Mouse (Mus musculus) left cerebral cortex, postnatal 25 days (tissue): ENCODE measurements around the gene Ntm. TPM values are rescaled to one million over a fixed set of nuclear protein-coding genes. Genes with fewer than 3 reads are reported as not detected.

ENCODE experiments used
- DNase-seq, 2 experiments: peaks; one replicate each; pipeline ENCODE4 v3.0.0; 2022; ENCODE audit warnings: low spot score in 2 of 2, mixed read lengths in 1 of 2
- intact Hi-C: fragments of 180-260 bp; cut with DNase I; formaldehyde crosslinking; loops from one replicate; pipeline ENCODE4 v1.15.1; 2025
- total RNA-seq, 2 experiments: library from RNA; stranded (reverse); gene quantifications; 2 replicates each; pipeline ENCODE4 v1.2.3; 2021

Ntm gene
- 100 to 1,000 TPM; 288 to 306 TPM for total RNA-seq

DNA sequence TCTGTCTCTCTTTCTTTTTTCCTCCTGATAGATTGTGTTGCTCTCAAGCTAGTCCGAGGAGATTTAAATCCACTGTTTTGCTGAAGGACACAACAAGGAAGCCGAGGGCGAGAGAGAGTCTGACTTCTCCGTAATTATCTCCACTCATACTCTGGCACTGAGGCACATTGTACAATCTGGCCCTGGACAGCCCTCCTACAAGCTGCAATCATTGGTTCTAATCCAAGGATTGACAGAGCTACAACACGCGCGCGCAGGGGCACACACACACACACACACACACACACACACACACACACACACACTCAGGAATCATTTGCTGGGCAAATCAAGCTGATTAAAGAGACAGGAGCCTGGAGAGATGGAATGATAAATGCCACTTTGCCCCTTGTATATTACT, at the start of gene Ntm:
TSS of gene Ntm (minus strand) at position 164 of the 400 bp plus-strand sequence.
- intact Hi-C loops = loop anchor here (1.0 to 5.0 kb wide), 6 partner anchors 81 to 301 kb away; no protein-coding TSS in a partner anchor
- peak; percentile 76 to 85 for DNase-seq

DNA sequence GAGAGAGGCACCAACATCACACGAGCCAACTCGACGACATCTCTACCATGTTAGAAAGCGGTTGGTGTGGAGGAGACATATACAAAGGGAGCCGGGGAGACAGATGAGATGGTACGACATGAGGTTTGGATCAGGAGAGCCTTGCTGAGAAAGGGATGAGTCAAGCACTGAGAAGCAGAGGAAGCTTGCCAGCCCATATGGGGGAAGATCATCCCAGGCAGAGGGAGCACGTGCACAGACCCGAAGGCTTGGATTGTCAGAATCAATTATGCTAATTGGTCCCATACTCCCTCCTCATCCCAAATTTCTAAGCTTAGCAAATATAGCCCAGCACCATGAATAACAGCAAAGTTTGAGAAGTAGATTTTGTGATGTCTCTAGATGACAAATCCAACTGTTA, 42.8 kb upstream of the Ntm start:
- peak; percentile 10 to 86 for DNase-seq
- intact Hi-C loops = no loop called here

DNA sequence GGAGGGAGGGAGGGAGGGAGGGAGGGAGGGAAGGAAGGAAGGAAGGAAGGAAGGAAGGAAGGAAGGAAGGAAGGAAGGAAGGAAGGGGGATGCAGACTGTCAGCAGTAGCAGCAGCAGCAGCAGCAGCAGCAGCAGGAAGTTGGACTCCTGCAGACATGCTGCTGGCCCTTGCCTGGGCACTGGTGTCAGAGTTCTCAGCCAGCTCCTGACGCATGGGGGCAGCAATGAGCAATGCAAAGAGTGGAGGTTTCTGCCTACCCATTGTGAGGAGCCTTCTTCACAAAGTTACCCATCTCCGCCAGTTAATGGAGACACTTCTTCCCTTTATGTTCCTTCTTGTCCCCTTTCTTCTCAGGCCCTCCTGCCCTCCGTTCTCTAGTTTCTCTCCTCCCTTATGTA, 40.7 kb upstream of the Ntm start:
- peak; percentile 69 to 89 for DNase-seq
- intact Hi-C loops = loop anchor here (2.0 to 5.0 kb wide), 2 partner anchors 139 to 261 kb away; no protein-coding TSS in a partner anchor

DNA sequence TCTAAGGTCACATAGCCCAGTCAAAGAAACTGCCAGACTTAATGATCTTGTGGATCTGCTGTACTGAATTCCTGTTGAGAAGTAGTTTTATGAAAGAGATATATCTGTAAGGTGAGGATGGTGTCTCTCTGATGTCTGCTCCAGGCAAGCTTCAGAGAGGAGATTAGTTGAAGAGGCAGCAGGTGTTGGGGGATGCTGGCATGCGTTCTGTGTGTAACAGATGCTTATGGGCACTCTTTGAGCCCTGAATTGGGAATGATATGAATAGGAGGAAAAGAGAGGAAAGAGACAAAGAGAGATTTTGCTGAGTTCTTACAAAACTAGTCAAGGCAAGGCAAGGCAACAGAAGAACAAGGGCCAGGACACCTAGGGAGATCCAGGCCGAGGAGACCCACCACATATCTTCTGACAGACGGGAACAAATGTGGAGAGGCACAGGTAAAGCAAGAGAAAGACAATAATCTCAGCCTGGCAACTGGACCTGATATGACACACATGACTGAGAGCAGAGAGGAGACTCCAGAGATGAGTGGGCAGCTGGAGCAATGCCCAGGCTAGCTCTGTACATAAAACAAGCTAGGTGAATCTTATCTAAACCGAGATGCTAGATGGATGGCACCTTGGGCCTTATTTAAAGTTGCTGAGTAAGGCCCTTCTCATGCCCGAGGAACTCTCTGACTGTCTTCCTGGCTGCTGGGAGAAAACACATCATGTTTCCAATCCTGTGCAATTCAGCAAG, 18.4 kb upstream of the Ntm start:
- intact Hi-C loops = no loop called here
- DNase-seq = peak in 1 of 2 experiments; percentile 49

DNA sequence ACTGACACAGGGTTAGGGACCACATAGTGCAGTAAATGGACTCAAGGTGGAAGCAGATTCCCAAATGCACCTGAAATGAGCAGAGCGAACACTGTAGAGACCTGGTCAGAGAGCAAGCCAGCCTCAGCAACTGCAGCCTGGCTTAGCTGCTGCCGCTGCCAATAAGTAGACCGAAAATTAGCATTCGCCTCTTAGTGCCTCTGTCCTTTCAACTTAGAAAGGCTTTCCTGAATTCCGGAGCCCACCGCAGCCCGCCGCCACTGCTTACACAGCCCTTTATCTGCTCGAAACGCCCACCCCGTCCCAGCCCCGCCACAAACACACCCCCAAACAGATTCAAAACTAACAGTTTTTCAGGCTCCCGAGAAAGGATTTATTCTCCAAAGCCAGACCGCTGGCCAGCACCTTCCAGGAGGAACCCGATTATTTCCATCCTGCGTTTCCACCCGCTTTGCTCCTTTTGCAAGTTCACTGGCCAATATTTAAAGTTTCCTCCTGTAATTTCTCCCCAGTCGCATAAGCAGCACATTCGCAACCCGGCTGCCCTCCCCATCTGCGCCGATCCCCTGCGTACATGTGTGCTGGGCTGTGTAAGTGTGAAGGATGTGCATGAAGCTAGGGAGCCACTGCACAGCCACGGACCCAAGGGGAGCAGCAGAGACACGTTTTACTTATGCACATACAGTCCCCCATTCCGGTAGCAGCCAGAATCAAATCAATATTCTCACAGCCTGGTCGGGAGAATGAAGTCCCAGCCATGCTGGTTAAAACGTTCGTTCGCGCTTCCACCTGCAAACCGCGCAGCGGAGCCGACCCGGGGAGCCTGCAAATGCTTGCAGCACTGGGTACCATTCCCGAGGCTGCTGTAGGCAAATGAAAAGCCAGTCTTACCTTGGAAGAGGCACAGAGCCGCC, 730 bp downstream of the Ntm start:
- intact Hi-C loops = loop anchor here (1.0 to 5.0 kb wide), 6 partner anchors 80 to 300 kb away; no protein-coding TSS in a partner anchor
- DNase-seq = peak; percentile 60

DNA sequence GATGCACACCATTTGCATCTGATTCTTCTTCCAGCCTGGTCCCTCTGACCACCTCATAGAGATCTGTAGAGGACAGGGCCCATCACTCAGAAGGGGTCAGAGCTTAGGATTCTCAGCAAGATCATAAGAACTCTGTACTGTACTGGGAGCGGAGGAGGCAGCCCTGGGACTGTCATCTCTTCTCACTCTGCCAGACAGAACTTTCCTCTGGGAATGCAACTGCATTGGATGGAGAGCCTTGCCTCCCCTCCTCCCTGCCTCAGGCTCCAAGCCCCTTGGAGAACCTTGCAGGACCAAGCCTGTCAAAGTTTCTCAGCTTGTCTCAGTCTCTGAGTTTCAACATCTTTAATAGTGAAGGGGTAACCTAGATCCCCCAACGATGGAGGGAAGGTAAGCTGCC, 1.4 kb downstream of the Ntm start:
- DNase-seq = peak in 1 of 2 experiments; percentile 57

DNA sequence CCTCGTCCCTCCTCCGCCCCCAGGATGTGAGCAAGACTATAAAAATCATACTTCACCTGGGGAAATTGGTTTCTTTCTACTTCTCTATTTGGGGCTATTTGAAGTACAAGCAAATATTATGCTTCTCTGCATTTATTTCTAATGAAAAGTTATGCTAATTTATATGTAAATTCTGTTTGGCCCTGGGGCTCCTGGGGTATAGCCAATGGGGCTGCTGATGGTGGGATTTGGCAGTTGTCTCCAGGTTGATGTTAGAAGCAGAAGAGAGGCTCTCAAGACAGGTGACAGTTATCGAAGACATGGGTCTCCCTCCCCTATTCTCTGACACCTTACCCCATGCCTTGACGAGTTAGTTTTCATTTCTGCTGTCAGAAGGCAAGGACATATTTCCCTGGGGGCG, 2.2 kb downstream of the Ntm start:
- no peak for DNase-seq
- intact Hi-C loops = loop anchor here (5.0 kb wide), 5 partner anchors 78 to 302 kb away; no protein-coding TSS in a partner anchor

More for the DNA sequence above, 1.4 kb downstream of the Ntm start:
- intact Hi-C loops = loop anchor here (5.0 kb wide), 5 partner anchors 79 to 301 kb away; no protein-coding TSS in a partner anchor

DNA sequence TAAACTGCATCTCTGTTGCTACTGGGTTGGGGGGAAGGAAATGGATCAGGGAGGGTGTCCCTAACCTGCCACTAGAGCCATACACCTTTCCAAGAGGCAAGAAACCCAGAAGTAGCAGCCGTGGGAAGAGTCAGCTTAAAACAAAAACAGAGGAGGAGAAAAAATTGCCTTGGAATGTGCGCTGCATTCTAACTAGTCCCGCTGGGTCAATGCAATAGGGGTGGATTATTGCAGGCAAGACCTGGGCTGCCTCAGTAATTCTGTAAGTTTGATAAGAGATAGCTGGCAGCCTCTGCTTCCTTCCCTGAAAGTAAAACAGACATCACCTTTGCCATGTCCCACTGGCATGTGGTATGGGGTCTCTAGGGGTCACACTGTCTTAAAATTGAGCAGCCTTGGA, 2.7 kb downstream of the Ntm start:
- intact Hi-C loops = loop anchor here (5.0 kb wide), 5 partner anchors 78 to 302 kb away; no protein-coding TSS in a partner anchor
- DNase-seq = peak in 1 of 2 experiments; percentile 17

DNA sequence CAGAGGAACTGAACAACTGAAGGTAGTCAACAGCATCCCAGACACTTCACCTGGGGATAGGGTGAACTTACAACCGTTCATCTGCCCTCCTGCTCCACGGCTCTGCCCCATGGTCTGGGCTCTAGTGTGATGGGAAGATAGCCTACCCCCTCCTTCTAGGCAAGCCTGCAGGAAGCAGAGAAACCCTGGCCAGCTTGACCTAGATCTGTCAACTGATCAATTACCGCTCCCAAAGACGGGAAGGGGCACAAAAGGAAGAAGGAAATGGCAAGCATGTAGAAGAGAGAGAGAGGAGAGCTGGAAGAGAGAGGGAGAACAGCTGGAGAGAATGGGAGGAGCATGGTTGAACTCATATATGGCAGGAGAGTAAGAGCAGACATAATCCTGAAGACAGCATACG, 6.0 kb downstream of the Ntm start:
- DNase-seq = no peak
- intact Hi-C loops = no loop called here

DNA sequence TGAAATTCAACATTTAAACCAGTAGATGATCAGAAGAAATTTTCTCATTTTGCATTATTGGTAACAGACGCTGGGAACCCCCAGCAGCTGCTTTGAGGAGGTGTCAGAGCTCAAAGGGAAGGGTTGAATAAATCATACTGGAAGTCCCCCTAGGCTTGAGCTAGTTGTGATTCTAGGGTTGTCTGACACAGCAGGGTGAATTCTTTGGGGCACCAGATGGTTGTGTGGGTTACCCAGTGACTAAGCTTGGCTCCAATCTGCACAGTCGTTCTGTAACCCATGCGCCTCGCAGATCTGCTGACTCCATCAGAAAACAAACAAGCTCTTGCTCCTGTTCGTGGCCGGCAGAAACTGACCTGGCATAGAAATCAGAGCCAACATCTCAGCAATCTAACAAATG, 8.9 kb downstream of the Ntm start:
- DNase-seq = peak in 1 of 2 experiments; percentile 84
- intact Hi-C loops = no loop called here

DNA sequence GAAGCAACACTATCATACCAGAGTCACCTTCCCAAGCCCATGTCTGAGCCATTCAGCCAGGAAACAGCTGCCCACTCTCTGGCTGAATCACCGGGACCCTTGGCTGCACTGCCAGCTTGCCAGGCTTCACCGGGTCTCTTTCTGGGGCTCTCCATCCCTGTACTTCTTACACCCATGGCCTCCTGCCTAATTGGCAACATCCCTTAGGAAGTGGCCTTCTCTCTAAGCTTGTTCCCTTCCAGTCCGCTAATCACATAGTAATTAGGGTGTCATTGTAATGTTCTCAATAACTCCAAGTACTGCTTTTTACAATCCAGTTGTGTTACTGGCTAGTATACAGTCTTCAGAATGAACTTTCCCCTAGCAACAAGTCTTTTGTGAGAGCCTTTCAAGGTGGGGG, 13.9 kb downstream of the Ntm start:
- intact Hi-C loops = no loop called here
- peak in 1 of 2 experiments; percentile 27 for DNase-seq

DNA sequence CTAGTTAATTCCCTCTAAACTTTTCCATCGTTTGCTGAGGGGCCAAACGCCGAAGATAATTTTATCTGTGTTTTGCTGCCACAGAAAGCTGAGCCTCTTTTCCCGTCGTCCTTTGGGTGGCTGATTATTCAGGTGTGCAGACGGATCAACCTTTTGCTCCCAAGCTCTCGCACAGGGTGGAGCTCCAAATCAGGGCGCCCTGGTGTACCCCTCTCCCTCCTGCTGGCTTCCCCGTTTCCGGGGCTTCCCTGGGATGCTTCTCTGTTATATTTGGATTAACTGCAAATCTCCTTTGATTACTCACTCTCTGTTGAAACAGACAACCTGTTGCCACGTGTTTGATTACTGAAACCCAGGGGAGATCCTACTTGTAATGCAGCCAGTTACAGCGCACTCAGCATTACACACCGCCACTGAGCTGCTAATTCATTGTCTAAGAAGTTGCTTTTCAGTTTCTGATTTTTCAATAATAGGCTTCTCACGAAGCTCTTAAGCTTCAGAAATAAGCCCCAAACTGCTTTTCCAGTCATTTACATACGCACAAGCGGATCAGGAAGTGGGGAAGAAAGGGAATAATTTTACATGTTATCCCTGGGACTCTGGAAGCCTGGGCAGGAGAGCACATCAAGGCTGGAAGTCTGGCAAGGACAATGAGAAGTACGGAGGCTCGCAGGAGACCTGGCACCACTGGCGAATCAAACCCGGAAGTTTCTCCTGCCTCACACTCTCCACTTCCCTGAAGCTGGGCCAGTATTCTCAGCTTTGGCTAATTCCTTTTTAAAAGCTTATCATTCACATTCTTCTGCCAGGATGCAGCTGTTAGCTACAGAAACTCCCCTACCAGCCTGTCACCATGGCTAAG, 19.5 kb downstream of the Ntm start:
- intact Hi-C loops = no loop called here

DNA sequence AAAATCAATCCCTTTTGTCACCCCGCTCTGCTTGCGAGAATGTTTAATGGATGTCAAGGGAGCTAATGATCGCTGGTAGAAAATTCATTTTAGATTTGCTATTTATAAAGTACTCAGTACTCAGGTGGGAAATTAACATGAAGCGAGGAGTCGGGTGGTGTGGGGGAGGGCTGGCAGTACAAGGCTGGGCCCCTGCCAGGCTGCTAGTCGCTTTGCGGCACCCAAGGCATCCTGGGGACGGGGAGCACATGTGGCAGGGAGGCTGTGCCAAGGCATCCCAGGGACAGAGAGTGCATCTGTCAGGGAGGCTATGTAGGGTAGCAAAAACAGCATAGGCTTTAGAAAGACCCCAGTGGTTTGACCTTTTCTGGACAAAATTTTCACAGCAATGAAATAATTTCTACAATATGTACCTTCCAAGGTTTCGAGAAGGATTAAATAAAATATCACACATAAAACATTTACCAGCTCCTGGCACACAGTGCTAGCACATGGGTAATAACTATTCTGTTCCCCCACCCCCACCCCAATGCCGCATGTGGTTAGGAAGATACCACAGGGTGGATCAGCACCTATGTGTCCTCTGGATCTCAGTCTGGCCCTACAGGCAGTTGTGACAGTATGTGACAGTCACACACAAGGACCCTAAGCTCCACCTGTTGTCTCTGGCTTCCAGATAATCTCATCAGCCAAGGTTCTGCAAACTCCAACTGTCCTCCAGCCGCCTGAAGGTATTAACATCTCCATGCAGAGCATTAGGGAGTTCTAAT, 20.6 kb downstream of the Ntm start:
- intact Hi-C loops = no loop called here
- DNase-seq = peak in 1 of 2 experiments; percentile 47

More for the DNA sequence above, 19.5 kb downstream of the Ntm start:
- DNase-seq = no peak

DNA sequence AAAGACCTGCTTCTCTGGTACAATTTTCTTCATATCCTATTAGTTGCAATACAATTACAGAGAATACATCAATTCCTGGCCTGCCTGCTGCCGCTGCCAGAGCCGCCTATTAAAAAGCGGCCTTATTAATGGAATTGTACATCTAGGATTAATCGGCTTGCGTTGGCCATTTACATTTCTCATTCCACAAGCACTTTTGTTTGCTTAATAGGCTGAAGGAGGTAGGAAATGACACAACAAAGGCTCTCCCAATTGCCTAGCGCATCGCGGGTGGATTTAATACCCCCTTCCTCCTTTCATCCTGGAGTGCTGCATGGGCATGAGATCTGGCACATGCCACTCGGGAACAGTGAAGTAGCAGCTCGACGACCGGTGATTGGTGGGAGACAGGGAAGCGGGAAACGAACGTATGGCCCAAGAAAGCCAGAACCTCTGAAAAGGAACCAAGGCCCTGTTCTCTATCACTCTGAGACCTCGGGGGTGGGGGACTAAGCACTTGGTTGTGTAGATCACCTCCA, 23.4 kb downstream of the Ntm start:
- intact Hi-C loops = no loop called here
- DNase-seq = no peak

DNA sequence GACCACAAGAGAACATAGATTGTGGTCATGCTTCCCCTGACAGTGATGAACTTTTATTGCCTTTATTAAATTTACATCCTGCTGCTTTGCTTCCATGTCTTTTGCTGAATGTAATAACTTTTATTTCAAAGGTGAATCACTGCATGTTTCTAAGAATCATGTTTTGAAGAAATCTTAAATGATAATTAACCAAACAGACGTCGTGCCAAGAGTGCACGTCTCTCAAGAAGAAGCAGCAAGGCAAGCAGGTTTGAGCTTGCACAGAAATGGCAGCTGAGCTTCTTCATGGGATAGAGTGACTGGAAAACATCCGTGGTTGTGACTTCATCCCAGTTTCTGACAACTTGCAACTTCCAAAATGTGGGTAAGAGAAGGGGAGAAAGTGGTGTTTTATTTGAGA, 34.1 kb downstream of the Ntm start:
- intact Hi-C loops = no loop called here
- DNase-seq = no peak

DNA sequence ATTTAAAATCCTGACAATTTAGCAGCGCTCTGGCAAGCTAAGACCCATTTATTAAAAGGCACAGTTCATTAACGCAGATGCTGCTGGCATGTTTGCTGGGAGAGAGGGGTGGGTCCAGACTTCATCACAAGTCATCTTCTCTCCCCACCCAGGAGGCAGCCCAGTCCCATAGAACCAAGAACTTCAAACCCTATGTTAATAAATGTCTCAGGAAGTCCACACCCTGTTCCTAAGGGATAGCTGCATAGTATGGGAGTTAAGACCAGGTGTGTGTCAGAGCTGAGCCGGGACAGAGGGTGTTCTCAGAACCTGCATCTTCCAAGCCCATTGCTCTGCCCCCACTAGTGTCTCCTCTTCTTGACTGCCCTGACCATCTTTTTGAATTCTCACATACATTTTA, 37.6 kb downstream of the Ntm start:
- DNase-seq = no peak
- intact Hi-C loops = no loop called here

DNA sequence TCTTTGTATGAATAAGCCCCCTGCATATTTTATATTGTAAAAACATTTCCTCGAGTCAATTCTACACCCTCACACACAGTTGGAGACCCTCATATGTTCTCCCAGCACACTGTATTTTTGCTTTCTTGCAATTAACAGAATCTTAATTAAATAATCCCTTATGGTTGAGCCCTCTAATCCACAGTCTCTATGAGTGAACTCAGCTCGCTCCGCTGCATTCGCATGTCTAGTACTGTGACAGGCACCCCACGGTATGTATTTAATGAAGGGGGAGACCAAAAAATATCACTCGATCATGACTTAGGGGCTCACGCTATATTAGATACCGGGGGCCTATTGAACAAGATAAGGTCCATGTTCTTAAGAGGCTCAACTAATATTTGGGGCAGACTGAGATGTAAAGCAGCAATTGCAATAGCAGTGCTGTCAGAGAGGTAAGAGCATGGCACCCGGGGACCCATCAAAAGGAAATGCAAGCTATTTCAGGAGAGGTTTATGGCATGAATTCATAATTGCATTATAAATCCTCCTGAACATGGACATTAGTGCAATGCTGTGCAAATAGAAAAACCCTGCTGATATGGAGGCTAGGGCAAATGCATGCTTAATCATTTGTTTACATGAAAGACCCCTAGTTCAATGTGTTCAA, 64.4 kb downstream of the Ntm start:
- DNase-seq = no peak
- intact Hi-C loops = no loop called here

DNA sequence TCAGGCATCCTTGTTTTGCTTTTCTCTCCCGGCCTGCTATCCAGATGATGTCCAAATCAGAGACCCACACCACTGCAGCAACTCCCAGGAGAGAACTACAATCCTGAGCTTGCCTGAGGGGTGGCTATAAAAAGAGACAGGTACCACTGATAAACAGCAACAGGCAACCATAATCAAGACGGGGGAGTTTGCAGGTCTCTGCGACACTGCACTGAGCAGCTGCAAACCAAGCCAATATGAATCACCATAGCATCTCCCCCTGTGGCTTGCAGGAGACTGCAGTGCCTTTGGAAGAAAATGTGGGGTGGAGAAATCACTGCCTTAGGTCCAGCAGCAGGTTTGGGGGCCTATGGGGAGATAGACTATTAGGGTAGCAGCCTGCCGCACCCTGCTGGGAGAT, 65.5 kb downstream of the Ntm start:
- no peak for DNase-seq
- intact Hi-C loops = no loop called here
